Mouse (Mus musculus) intestine, embryonic 14.5 days (tissue): ENCODE measurements at regions not wholly inside any gene's neighbourhood (a gene's known extent, or its start where the extent isn't known, plus 50 kb on each side); places are given as distances from the start of the nearest gene placed in this dataset.

Source experiments
- ATAC-seq: fragments of 200-750 bp; cut with Nextera tagmentation; replicated peaks from 2 replicates; pipeline ENCODE4 v1.8.0; 2017; ENCODE audit warnings: low read depth, moderate number of reproducible peaks, moderate TSS enrichment, moderate library complexity; ENCODE audit not compliant: low FRiP score, low TSS enrichment
- DNase-seq: peaks from one replicate; pipeline ENCODE4 v3.0.0-alpha.2; 2018; ENCODE audit warnings: low spot score
- H3K27ac ChIP-seq: fragments of 300-500 bp; sonication (generic); 2 replicates; pipeline ENCODE4 v1.5.1; 2014; ENCODE audit warnings: low read depth, mild to moderate bottlenecking, control low read depth
- H3K27me3 ChIP-seq: fragments of 300-500 bp; sonication (generic); replicated peaks from 2 replicates; pipeline ENCODE4 v1.6.1; 2014; ENCODE audit warnings: low read length, control low read depth; ENCODE audit not compliant: control insufficient read depth, insufficient read depth
- H3K36me3 ChIP-seq: fragments of 300-500 bp; sonication (generic); 2 replicates; pipeline ENCODE4 v1.6.1; 2014; ENCODE audit warnings: low read length, control low read depth; ENCODE audit not compliant: control insufficient read depth, insufficient read depth
- H3K4me1 ChIP-seq: fragments of 300-500 bp; sonication (generic); replicated peaks from 2 replicates; pipeline ENCODE4 v1.6.1; 2014; ENCODE audit warnings: low read length, control low read depth, mixed read lengths; ENCODE audit not compliant: control insufficient read depth, insufficient read depth
- H3K4me2 ChIP-seq: fragments of 300-500 bp; sonication (generic); 2 replicates; pipeline ENCODE4 v1.6.1; 2014; ENCODE audit warnings: low read length
- H3K4me3 ChIP-seq: fragments of 300-500 bp; sonication (generic); 2 replicates; pipeline ENCODE4 v1.5.1; 2014; ENCODE audit warnings: low read depth, low read length, control low read depth, mixed read lengths
- H3K9ac ChIP-seq: fragments of 300-500 bp; sonication (generic); 2 replicates; pipeline ENCODE4 v1.6.1; 2014; ENCODE audit warnings: mild to moderate bottlenecking, low read length
- H3K9me3 ChIP-seq: fragments of 300-500 bp; sonication (generic); 2 replicates; pipeline ENCODE4 v1.6.1; 2016; ENCODE audit warnings: low read length, control low read depth; ENCODE audit not compliant: control insufficient read depth
- WGBS: fragments of 180-500 bp; shearing (Covaris S2); extraction: QIAGEN DNeasy Blood & Tissue Kit; methylation state at CpG from one replicate; pipeline ENCODE4 v1.1.7; 2014; 5-methylcytosine and 5-hydroxymethylcytosine counted together

GRCm38 (mm10) chr6:93349936-93350700 lies 406.8 kb upstream of the Adamts9 start:
- DNase-seq (no peak), ATAC-seq (no peak)
- Histone ChIP-seq H3K4me1 (no peaks in the 10 kb centered on the region), H3K9me3 (no peaks in the 10 kb centered on the region), H3K9ac (no peak overlapping the region), H3K27ac (no peak overlapping the region), H3K36me3 (no peaks in the 10 kb centered on the region), H3K27me3 (no peaks in the 10 kb centered on the region), H3K4me3 (no peak overlapping the region), H3K4me2 (no peak overlapping the region)
- WGBS, result 70% methylated on average over 7 of the region's 7 CpGs

DNA sequence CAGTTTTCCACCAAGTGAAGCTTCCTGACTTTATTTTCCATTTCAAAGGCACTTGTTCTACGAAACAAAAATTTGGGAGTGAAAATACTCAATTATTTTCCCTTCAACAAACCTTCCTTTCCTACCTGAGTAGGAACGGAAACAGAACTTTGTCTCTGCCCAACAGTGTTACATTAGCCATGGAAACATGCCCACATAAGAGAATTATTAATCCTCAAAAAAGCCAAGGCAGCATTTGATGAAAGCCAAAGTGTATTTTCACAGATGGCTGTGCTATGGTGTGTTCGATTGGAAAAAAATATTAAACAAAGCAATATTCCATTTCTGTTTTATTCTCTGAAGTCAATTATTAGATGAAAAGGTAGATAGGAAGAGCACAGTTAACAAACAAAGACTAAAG lies 404.8 kb upstream of the Adamts9 start:
- DNase-seq, result no peak
- WGBS, result 87% methylated on average over 3 of the region's 3 CpGs
- no peak overlapping the region for H3K4me2 ChIP-seq
- H3K27ac ChIP-seq, result no peak overlapping the region
- H3K9me3 ChIP-seq, result no peaks in the 10 kb centered on the region
- H3K36me3 ChIP-seq, result no peaks in the 10 kb centered on the region
- ATAC-seq, result no peak
- no peak overlapping the region for H3K4me3 ChIP-seq
- no peak overlapping the region for H3K9ac ChIP-seq
- H3K27me3 ChIP-seq, result no peaks in the 10 kb centered on the region
- H3K4me1 ChIP-seq, result no peaks in the 10 kb centered on the region

DNA sequence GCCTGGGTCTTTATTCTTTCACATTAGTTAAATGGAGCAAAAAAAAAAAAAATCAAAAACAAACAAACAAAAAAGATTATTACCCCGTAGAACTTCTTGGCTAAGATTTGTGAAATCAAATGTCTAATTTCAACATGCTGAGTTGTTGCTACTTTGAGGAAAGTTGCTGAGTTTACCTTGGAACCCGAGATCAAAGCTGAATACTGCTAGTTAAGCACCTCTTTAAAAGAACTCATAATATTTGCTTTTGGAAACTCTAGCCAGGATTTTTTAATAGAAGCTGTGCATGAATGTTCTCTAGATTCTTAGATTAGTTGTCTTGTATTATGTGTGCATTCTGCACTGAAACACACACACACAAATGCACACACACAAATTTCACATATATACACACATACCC lies 385.4 kb upstream of the Adamts9 start:
- Histone ChIP-seq H3K27me3 (no peaks in the 10 kb centered on the region), H3K4me2 (no peak overlapping the region), H3K9ac (no peak overlapping the region), H3K27ac (no peak overlapping the region), H3K4me1 (no peaks in the 10 kb centered on the region), H3K4me3 (no peak overlapping the region), H3K36me3 (no peaks in the 10 kb centered on the region), H3K9me3 (no peaks in the 10 kb centered on the region)
- DNase-seq, result no peak
- 83% methylated on average over 2 of the region's 2 CpGs for WGBS
- ATAC-seq, result no peak

GRCm38 (mm10) chr6:93327930-93328329 lies 384.6 kb upstream of the Adamts9 start:
- Histone ChIP-seq H3K4me1 (no peaks in the 10 kb centered on the region), H3K27me3 (no peaks in the 10 kb centered on the region), H3K27ac (no peak overlapping the region), H3K36me3 (no peaks in the 10 kb centered on the region), H3K4me3 (no peak overlapping the region), H3K9me3 (no peaks in the 10 kb centered on the region), H3K4me2 (no peak overlapping the region), H3K9ac (no peak overlapping the region)
- DNase-seq (no peak), ATAC-seq (no peak)
- 73% methylated on average over 1 of the region's 1 CpGs for WGBS

DNA sequence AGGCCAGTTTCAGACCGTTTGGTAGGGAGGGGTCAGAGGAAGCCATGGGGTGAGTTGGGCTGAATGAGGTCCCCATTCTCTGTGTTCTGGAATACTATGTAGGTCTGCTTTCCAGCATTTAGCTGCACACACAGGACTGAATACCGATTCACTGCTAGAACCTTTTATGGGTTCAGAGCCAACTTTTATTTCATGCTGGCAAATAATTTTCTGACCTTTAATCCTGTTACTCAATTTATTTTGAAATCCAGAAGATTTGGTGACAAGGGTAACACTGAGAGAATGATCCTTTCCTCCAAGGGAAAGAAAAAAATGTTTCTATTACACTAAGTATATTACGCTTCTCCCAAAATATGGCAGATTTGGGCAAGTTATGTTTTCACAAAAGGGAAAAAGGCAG lies 380.6 kb upstream of the Adamts9 start:
- Histone ChIP-seq H3K36me3 (no peaks in the 10 kb centered on the region), H3K4me2 (no peak overlapping the region), H3K4me3 (no peak overlapping the region), H3K9me3 (no peaks in the 10 kb centered on the region), H3K27me3 (no peaks in the 10 kb centered on the region), H3K9ac (no peak overlapping the region), H3K27ac (no peak overlapping the region), H3K4me1 (no peaks in the 10 kb centered on the region)
- 79% methylated on average over 3 of the region's 3 CpGs for WGBS
- no peak for DNase-seq
- no peak for ATAC-seq

GRCm38 (mm10) chr6:93314625-93315024 lies 371.3 kb upstream of the Adamts9 start:
- DNase-seq (no peak), ATAC-seq (no peak)
- Histone ChIP-seq H3K9ac (no peak overlapping the region), H3K4me3 (no peak overlapping the region), H3K4me2 (no peak overlapping the region), H3K9me3 (no peaks in the 10 kb centered on the region), H3K4me1 (no peaks in the 10 kb centered on the region), H3K36me3 (no peaks in the 10 kb centered on the region), H3K27ac (no peak overlapping the region), H3K27me3 (no peaks in the 10 kb centered on the region)
- 54% methylated on average over 5 of the region's 5 CpGs for WGBS

DNA sequence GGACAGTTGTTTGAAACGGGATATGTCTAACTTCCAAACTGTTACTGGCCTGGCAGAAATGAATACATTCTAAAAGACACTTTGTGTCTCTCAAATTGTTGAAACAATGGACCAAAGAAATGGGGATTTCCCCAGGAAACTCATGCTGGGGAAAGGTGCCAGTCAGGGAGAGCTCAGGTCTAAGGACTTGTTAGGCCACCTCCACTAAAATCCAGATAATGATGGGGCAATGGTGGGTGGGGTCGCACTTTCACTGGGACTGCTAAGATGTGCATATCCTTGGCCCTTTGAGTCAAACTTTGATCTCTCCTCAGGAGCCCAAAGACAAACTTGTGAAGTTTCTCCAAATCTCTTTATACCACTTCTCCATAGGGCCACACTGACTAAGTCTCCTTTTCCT lies 361.9 kb upstream of the Adamts9 start:
- Histone ChIP-seq H3K27ac (no peak overlapping the region), H3K27me3 (no peaks in the 10 kb centered on the region), H3K36me3 (no peaks in the 10 kb centered on the region), H3K4me1 (no peaks in the 10 kb centered on the region), H3K4me3 (no peak overlapping the region), H3K9ac (no peak overlapping the region), H3K4me2 (no peak overlapping the region), H3K9me3 (no peaks in the 10 kb centered on the region)
- WGBS, result 54% methylated on average over 2 of the region's 2 CpGs
- ATAC-seq (no peak), DNase-seq (no peak)

DNA sequence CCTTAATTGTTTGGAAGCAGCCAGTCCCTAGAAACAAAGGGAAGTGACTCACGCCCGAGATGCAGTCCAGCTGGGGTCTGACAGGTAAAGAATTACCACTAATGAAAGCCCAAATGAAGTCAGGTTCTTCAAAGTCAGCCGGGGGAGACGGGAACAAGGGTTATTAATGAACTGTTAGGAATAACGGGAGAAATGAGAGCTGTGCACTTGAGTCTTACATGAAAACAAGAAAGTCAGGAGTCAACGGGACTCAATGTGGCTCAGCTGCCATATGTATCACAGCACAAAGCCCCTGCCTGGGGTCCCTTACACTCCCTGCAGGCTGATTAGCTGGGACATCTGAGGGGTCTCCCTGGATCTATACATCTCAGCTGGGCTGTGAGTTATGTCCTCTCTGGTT lies 354.7 kb upstream of the Adamts9 start:
- ATAC-seq, result no peak
- DNase-seq, result no peak
- Histone ChIP-seq H3K9me3 (no peaks in the 10 kb centered on the region), H3K27ac (no peak overlapping the region), H3K9ac (no peak overlapping the region), H3K4me3 (no peak overlapping the region), H3K27me3 (no peaks in the 10 kb centered on the region), H3K4me2 (no peak overlapping the region), H3K4me1 (no peaks in the 10 kb centered on the region), H3K36me3 (no peaks in the 10 kb centered on the region)
- 23% methylated on average over 6 of the region's 6 CpGs for WGBS

- ATAC-seq, result no peak
- no peaks in the 10 kb centered on the region for H3K9me3 ChIP-seq
- H3K4me3 ChIP-seq, result no peak overlapping the region
- H3K36me3 ChIP-seq, result no peaks in the 10 kb centered on the region
- 87% methylated on average over 1 of the region's 1 CpGs for WGBS
- no peak overlapping the region for H3K4me2 ChIP-seq
- DNase-seq, result no peak
- H3K4me1 ChIP-seq, result no peaks in the 10 kb centered on the region
- H3K27ac ChIP-seq, result no peak overlapping the region
- no peaks in the 10 kb centered on the region for H3K27me3 ChIP-seq
- no peak overlapping the region for H3K9ac ChIP-seq
Observed at GRCm38 (mm10) chr6:93291711-93292110, 348.4 kb upstream of the Adamts9 start.
